Mouse (Mus musculus) forebrain, embryonic 11.5 days (tissue): ENCODE results near the gene Eps8l2. TPM values are rescaled to one million over a fixed set of nuclear protein-coding genes. Genes with fewer than 3 reads are reported as not detected.

Experiments used
- ATAC-seq: fragments of 200-750 bp; cut with Nextera tagmentation; replicated peaks from 2 replicates; pipeline ENCODE4 v1.8.0; 2017; ENCODE audit warnings: moderate TSS enrichment; ENCODE audit not compliant: low FRiP score
- DNase-seq: peaks from one replicate; pipeline ENCODE4 v3.0.0-alpha.2; 2017; ENCODE audit warnings: low spot score
- H3K27ac ChIP-seq: fragments of 300-500 bp; sonication (generic); 2 replicates; pipeline ENCODE4 v1.5.1; 2014; ENCODE audit warnings: low read depth, low read length
- H3K27me3 ChIP-seq: fragments of 300-500 bp; sonication (generic); 2 replicates; pipeline ENCODE4 v1.6.1; 2014; ENCODE audit warnings: mild to moderate bottlenecking, low read length, mixed read lengths; ENCODE audit not compliant: control insufficient read depth, insufficient read depth
- H3K36me3 ChIP-seq: fragments of 300-500 bp; sonication (generic); 2 replicates; pipeline ENCODE4 v1.6.1; 2014; ENCODE audit warnings: mild to moderate bottlenecking, low read length, moderate library complexity, mixed read lengths; ENCODE audit not compliant: control insufficient read depth, insufficient read depth
- H3K4me1 ChIP-seq: fragments of 300-500 bp; sonication (generic); replicated peaks from 2 replicates; pipeline ENCODE4 v1.6.1; 2014; ENCODE audit warnings: low read length, mixed read lengths; ENCODE audit not compliant: control insufficient read depth, insufficient read depth
- H3K4me2 ChIP-seq: fragments of 300-500 bp; sonication (generic); 2 replicates; pipeline ENCODE4 v1.6.1; 2014; ENCODE audit warnings: low read depth, mild to moderate bottlenecking, low read length, moderate library complexity, mixed read lengths; ENCODE audit not compliant: severe bottlenecking
- H3K4me3 ChIP-seq: fragments of 300-500 bp; sonication (generic); 2 replicates; pipeline ENCODE4 v1.5.1; 2014; ENCODE audit warnings: low read depth, low read length
- H3K9ac ChIP-seq: fragments of 300-500 bp; sonication (generic); 2 replicates; pipeline ENCODE4 v1.6.1; 2014; ENCODE audit warnings: low read length
- H3K9me3 ChIP-seq: fragments of 300-500 bp; sonication (generic); 2 replicates; pipeline ENCODE4 v1.6.1; 2016; ENCODE audit warnings: low read length, mixed read lengths; ENCODE audit not compliant: control insufficient read depth
- WGBS: fragments of 180-500 bp; shearing (Covaris S2); extraction: QIAGEN DNeasy Blood & Tissue Kit; methylation state at CpG from one replicate; pipeline ENCODE4 v1.1.7; 2014; 5-methylcytosine and 5-hydroxymethylcytosine counted together
- polyA plus RNA-seq: library from polyadenylated mRNA; unstranded; fragments of >200 nt; fragmentation: Nextera tagmentation; extraction: Ambion mirVana; gene quantifications from 2 replicates; pipeline ENCODE4 v1.2.1, GENCODE M21; 2014

Eps8l2 gene
- polyA plus RNA-seq, 1 experiment from 2014 or later = 2.5 TPM

GRCm38 (mm10) chr7:141301386-141301785 is 37.3 kb upstream of the Eps8l2 start:
- WGBS = 95% methylated on average over 9 of the region's 9 CpGs

GRCm38 (mm10) chr7:141302702-141303268 is 35.9 kb upstream of the Eps8l2 start:
- Histone ChIP-seq H3K36me3 (peaks cover 12% of the 10 kb centered on the region), H3K27me3 (no peaks in the 10 kb centered on the region), H3K9ac (no peak overlapping the region), H3K4me3 (no peak overlapping the region), H3K9me3 (no peaks in the 10 kb centered on the region), H3K4me2 (no peak overlapping the region), H3K4me1 (no peaks in the 10 kb centered on the region), H3K27ac (no peak overlapping the region)
- DNase-seq (no peak), ATAC-seq (no peak)
- WGBS = 86% methylated on average over 1 of the region's 1 CpGs

More at GRCm38 (mm10) chr7:141301386-141301785, 37.3 kb upstream of the Eps8l2 start:
- H3K4me3 ChIP-seq = no peak overlapping the region
- ATAC-seq (no peak), DNase-seq (no peak)
- H3K4me1 ChIP-seq = no peaks in the 10 kb centered on the region
- no peak overlapping the region for H3K9ac ChIP-seq
- peaks cover 9% of the 10 kb centered on the region; the same call in 1 of the 2 replicates for H3K36me3 ChIP-seq
- no peaks in the 10 kb centered on the region for H3K27me3 ChIP-seq
- no peak overlapping the region for H3K4me2 ChIP-seq
- no peak overlapping the region for H3K27ac ChIP-seq
- no peaks in the 10 kb centered on the region for H3K9me3 ChIP-seq

- 90% methylated on average over 4 of the region's 4 CpGs for WGBS
- H3K36me3 ChIP-seq = peaks cover 17% of the 10 kb centered on the region
- DNase-seq = no peak
These were observed 34.1 kb upstream of the Eps8l2 start for GRCm38 (mm10) chr7:141304537-141304936.

GRCm38 (mm10) chr7:141314416-141314815 is 24.3 kb upstream of the Eps8l2 start:
- H3K27me3 ChIP-seq = no peaks in the 10 kb centered on the region
- 82% methylated on average over 2 of the region's 2 CpGs for WGBS
- H3K4me2 ChIP-seq = no peak overlapping the region
- DNase-seq (no peak), ATAC-seq (no peak)
- H3K4me3 ChIP-seq = no peak overlapping the region
- no peaks in the 10 kb centered on the region for H3K4me1 ChIP-seq
- no peaks in the 10 kb centered on the region for H3K9me3 ChIP-seq
- no peak overlapping the region for H3K9ac ChIP-seq
- H3K27ac ChIP-seq = no peak overlapping the region
- H3K36me3 ChIP-seq = peaks cover 15% of the 10 kb centered on the region

More at GRCm38 (mm10) chr7:141304537-141304936, 34.1 kb upstream of the Eps8l2 start:
- H3K4me2 ChIP-seq = no peak overlapping the region
- no peak overlapping the region for H3K4me3 ChIP-seq
- no peak overlapping the region for H3K27ac ChIP-seq
- H3K4me1 ChIP-seq = no peaks in the 10 kb centered on the region
- no peaks in the 10 kb centered on the region for H3K9me3 ChIP-seq
- ATAC-seq = no peak
- no peak overlapping the region for H3K9ac ChIP-seq
- H3K27me3 ChIP-seq = no peaks in the 10 kb centered on the region

- WGBS = 91% methylated on average over 8 of the region's 8 CpGs
- H3K27me3 ChIP-seq = no peaks in the 10 kb centered on the region
These were observed 23.6 kb upstream of the Eps8l2 start for GRCm38 (mm10) chr7:141315076-141315475.

GRCm38 (mm10) chr7:141315974-141316373 is 22.7 kb upstream of the Eps8l2 start:
- H3K4me3 ChIP-seq = no peak overlapping the region
- ATAC-seq = no peak
- H3K9ac ChIP-seq = no peak overlapping the region
- no peaks in the 10 kb centered on the region for H3K9me3 ChIP-seq
- 77% methylated on average over 5 of the region's 5 CpGs for WGBS
- H3K27me3 ChIP-seq = no peaks in the 10 kb centered on the region
- H3K27ac ChIP-seq = no peak overlapping the region
- H3K4me1 ChIP-seq = no peaks in the 10 kb centered on the region
- DNase-seq = no peak
- peaks cover 9% of the 10 kb centered on the region; the same call in 1 of the 2 replicates for H3K36me3 ChIP-seq
- no peak overlapping the region for H3K4me2 ChIP-seq

More at GRCm38 (mm10) chr7:141315076-141315475, 23.6 kb upstream of the Eps8l2 start:
- Histone ChIP-seq H3K9me3 (no peaks in the 10 kb centered on the region), H3K4me1 (no peaks in the 10 kb centered on the region), H3K27ac (no peak overlapping the region), H3K36me3 (peaks cover 13% of the 10 kb centered on the region; the same call in 1 of the 2 replicates), H3K4me2 (no peak overlapping the region), H3K4me3 (no peak overlapping the region), H3K9ac (no peak overlapping the region)
- no peak for DNase-seq
- ATAC-seq = no peak

- 72% methylated on average over 1 of the region's 1 CpGs for WGBS
- Histone ChIP-seq H3K27ac (no peak overlapping the region), H3K9me3 (no peaks in the 10 kb centered on the region), H3K4me2 (no peak overlapping the region), H3K9ac (no peak overlapping the region), H3K36me3 (peaks cover 15% of the 10 kb centered on the region), H3K4me1 (no peaks in the 10 kb centered on the region), H3K27me3 (no peaks in the 10 kb centered on the region), H3K4me3 (no peak overlapping the region)
- ATAC-seq (no peak), DNase-seq (no peak)
These were observed 21.0 kb upstream of the Eps8l2 start for GRCm38 (mm10) chr7:141317619-141318132.

- Histone ChIP-seq H3K4me3 (no peak overlapping the region), H3K4me2 (no peak overlapping the region), H3K27me3 (no peaks in the 10 kb centered on the region), H3K27ac (no peak overlapping the region), H3K36me3 (peaks cover 13% of the 10 kb centered on the region), H3K9ac (no peak overlapping the region), H3K4me1 (no peaks in the 10 kb centered on the region), H3K9me3 (no peaks in the 10 kb centered on the region)
- ATAC-seq = no peak
- WGBS = 81% methylated on average over 2 of the region's 2 CpGs
- no peak for DNase-seq
These were observed 19.2 kb upstream of the Eps8l2 start for GRCm38 (mm10) chr7:141319446-141319845.

- no peak overlapping the region for H3K4me3 ChIP-seq
- H3K36me3 ChIP-seq = peaks cover 11% of the 10 kb centered on the region
- peaks cover 15% of the 10 kb centered on the region for H3K4me1 ChIP-seq
- no peak for DNase-seq
- ATAC-seq = no peak
- no peaks in the 10 kb centered on the region for H3K9me3 ChIP-seq
- no peak overlapping the region for H3K9ac ChIP-seq
- H3K27ac ChIP-seq = no peak overlapping the region
- WGBS = 100% methylated on average over 1 of the region's 1 CpGs
- no peaks in the 10 kb centered on the region for H3K27me3 ChIP-seq
- H3K4me2 ChIP-seq = no peak overlapping the region
These were observed 14.0 kb upstream of the Eps8l2 start for GRCm38 (mm10) chr7:141324686-141325085.
